Mouse (Mus musculus) liver, adult (tissue): ENCODE data around the gene Birc3.

Experiments
- GATA4 ChIP-seq: IDR thresholded peaks from 2 replicates; pipeline ENCODE4 v1.6.1; 2014; ENCODE audit warnings: mild to moderate bottlenecking, low read length; ENCODE audit not compliant: insufficient replicate concordance

Birc3 gene

DNA sequence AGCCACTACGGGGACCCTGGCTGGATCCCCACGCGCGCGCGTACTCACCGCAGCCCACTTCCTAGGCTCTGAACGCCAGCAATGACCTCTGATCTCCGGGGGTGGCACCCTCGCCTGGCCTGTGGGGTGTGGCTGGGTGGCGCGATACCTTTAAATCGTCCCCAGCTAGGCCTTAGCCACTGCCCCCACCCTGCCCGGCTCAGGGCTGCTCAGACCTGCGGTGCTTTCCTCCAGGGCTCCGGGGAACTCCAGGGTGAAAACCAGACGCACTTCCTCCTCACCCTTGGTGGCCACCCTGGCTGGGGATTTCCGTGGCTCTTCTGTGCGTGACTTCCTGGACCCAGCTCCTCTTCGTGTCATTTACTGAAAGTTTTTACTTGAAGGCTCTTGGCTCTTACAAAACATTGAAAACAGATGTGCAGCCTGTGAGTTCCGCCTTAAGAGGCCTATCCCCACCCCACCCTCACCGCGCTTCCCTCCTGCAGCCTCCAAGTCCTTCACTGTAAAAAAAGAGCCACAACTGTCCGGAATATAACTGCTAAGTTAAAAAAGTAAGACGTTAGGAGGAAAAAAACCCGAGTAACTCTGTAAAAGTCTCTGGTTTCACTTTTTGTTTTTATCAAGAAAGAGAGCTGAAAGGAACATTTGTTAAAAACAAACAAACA is at the start of gene Birc3:
Gene Birc3, minus strand, starts transcription at position 412 of the 665 bp plus-strand sequence.
- TF ChIP-seq GATA4: no peak; the same call in 1 of the 2 replicates

GRCm38 (mm10) chr9:7914925-7915324 is 41.9 kb upstream of the Birc3 start:
- no peak for TF ChIP-seq GATA4

DNA sequence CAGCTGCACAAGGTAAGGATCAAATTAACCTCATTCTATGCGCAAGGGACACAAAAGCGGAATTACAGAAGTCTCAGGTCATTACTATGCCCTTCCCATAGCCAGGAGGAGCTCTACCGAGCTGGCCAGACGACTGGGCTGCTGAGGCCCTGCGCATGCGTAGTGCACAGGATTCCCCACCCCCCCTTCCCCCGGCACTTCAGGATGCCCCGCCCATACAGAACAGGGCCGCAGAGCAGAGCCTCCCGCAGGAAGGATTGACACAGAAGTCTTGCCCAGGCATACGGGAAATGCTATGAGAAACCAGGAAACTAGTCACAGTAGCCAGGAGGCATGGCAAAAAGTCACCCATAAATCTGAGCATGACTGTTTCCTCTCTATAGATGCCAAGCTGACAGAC is 41.5 kb upstream of the Birc3 start:
- no peak for TF ChIP-seq GATA4

- TF ChIP-seq GATA4: no peak
These were observed 41.0 kb upstream of the Birc3 start for GRCm38 (mm10) chr9:7913953-7914352.

DNA sequence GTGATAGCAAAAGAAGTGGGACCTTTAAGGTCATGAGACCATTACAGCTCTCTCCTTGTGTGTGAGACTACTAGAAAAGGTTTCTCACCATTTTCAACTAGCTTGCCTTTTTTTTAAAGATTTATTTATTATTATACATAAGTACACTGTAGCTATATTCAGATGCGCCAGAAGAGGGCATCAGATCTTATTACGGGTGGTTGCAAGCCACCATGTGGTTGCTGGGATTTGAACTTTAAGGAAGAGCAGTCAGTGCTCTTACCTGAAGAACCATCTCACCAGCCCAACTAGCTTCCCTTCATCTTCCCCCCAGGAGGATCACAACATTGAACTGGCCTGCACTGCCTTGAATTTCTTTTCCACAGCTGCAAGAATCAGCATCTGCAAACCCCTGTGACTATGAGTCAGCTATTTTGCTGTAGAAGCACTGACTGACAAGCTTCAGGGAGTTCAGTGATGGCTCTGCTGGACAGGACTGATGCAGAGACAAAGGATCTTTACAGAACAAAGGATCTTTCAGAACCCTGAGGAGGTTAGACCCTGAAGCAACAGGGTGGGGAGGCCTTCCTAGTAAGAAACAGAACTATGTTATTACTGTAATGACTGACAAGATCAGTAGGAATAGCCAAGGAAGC is 34.5 kb upstream of the Birc3 start:
- no peak for TF ChIP-seq GATA4

GRCm38 (mm10) chr9:7906564-7906963 is 33.6 kb upstream of the Birc3 start:
- no peak for TF ChIP-seq GATA4

DNA sequence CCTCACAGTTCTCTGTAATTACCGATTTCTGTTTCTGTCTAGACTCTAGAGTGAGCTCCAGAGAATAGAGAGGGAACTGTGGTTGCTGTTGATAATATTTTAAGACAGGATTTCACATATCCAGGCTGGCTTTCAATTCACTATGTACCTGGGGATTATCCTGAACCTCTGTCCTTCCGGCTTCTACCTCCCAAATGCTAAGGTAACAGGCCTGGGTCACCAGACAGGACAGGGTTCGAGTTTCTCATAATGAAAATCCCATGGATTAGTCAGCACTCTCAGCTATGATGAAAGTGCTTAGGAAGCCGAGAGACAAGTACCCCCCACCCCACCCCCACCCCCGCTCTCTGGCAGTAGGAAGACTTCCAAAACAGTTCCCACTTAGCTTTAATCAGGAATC is 30.8 kb upstream of the Birc3 start:
- no peak for TF ChIP-seq GATA4

DNA sequence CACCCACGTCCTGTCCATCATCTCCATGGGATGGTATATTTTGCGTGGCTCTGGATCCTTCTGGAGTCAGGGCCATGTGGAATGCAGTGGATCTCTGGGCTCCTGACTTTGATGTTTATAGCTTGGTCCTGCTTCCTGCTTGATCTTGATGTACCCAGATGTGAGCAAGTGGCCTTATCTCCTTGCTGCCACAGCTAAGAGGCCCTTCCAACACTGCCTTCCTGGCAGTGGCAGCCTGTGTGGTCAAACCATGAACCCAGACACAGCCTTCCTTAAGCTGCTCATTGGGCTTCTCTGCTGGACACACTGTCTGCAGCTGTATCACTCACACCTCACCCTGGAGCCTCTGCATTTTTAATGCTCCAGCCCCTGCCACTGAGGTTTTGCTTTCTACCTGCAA is 30.3 kb upstream of the Birc3 start:
- TF ChIP-seq GATA4: no peak

DNA sequence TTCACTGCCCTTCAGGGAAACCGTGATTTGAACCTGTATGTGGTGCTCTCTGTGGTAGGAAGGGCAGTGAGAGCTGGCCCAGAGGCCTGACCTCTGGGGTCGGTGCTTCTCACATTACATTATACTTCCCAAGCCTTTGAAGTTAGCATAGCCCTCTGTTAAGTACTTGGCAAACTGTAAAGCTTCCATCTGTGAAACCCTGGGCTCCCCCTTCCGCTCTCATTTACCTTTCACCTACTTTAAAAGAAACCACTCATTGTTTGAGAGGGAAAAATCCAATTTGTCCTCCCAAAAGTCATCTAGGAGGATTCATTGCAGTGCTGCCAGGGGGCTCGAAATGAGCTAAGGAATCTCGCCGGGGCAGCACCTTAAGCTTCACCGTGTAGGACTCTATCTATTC is 29.3 kb upstream of the Birc3 start:
- TF ChIP-seq GATA4: no peak

DNA sequence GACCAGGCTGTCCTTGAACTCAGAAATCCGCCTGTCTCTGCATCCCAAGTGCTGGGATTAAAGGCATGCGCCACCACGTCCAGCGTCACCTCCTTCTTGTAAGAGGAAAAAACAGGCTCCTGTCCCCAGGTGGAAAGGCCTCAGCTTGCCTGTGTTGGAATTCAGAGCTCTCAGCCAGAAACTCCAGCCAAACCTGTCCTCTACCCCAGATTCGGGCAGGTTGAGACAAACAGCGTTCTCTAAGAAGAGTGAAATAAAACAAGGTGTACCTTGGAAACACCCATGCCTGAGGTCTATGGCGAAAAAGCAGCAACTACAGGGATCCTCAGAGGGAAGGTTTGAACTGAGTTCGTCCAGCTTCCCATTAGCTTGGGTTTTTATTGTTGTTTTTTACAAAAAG is 28.0 kb upstream of the Birc3 start:
- no peak for TF ChIP-seq GATA4

GRCm38 (mm10) chr9:7897502-7897901 is 24.5 kb upstream of the Birc3 start:
- TF ChIP-seq GATA4: no peak

- no peak for TF ChIP-seq GATA4
These were observed 18.2 kb upstream of the Birc3 start for GRCm38 (mm10) chr9:7891177-7891576.

DNA sequence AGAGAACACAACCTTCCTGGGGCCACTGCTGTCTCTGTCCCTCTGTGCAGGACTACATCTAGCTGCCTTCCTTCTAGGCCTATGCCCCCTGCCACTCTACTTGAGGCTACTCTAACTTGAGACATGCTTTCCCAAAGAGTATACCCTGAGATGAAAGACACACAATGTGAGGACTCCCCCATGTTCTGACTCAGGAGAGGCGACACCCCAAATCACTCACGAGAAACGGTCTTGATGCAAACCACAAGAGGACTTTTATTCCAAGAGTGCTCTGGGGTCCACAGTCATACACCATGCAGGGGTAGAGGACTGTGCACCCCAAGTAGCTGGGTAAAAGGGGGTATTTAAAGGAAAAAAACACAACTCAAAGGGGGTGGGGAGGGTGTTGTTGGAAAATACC is 11.4 kb upstream of the Birc3 start:
- no peak for TF ChIP-seq GATA4

DNA sequence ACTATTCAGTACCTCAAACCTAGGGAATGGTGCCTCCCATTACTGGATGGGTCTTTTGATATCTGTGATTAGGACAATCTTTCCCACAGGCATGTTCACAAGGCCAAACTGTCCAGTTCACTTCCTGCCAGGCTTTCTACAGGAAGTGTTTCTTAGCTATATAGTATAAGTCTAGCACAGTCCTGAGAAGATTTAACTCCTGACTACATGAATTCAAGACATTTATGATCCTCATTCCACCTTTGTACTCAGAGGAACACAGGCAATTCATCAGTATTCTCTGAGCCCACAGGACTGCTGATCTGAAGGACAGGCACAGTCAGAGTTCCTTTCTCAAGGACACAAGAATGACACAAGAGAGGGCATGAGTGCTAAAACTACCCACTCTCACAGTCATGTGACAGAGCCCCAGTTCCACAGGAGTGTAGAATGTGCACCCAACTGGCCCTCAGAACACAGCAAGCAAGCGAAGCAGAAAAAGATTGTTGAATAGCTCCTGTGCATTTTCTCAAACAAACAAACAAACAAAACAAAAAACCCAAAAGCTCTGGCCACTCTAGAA is 9.4 kb upstream of the Birc3 start:
- TF ChIP-seq GATA4: no peak

GRCm38 (mm10) chr9:7873511-7874211 is 675 bp upstream of the Birc3 start:
- no peak for TF ChIP-seq GATA4
